Mouse (Mus musculus) MEL (cell line): ENCODE data around the gene Zswim4. TPM values are rescaled to one million over a fixed set of nuclear protein-coding genes. Genes with fewer than 3 reads are reported as not detected.

Source experiments
- DNase-seq: peaks from one replicate; pipeline ENCODE4 v3.0.0; 2011; ENCODE audit warnings: low read depth, low spot score
- H3K27ac ChIP-seq: 2 replicates; pipeline ENCODE4 v1.5.1; 2012; ENCODE audit warnings: low read depth, mild to moderate bottlenecking, control low read depth, low read length, moderate library complexity; ENCODE audit not compliant: control insufficient read depth
- H3K27me3 ChIP-seq, 2 experiments: fragments of 150-350 bp in 1 of 2; sonication (generic) in 1 of 2; 2 replicates each; pipeline ENCODE4 v1.6.1; 2012; ENCODE audit warnings: low read length in 2 of 2, mild to moderate bottlenecking in 2 of 2, improper control_type of control experiment in 1 of 2, moderate library complexity in 1 of 2; ENCODE audit not compliant: insufficient read depth in 2 of 2, control insufficient read depth in 1 of 2
- H3K36me3 ChIP-seq, 2 experiments: 2 replicates each; pipeline ENCODE4 v1.6.1; 2012 to 2014; ENCODE audit warnings: low read length in 2 of 2, improper control_type of control experiment in 1 of 2, inconsistent platforms in 1 of 2, mild to moderate bottlenecking in 1 of 2; ENCODE audit not compliant: insufficient read depth in 2 of 2, control insufficient read depth in 1 of 2
- H3K4me1 ChIP-seq, 2 experiments: fragments of 150-350 bp in 1 of 2; sonication (generic) in 1 of 2; 2 replicates each; pipeline ENCODE4 v1.6.1; 2012; ENCODE audit warnings: low read length in 2 of 2, improper control_type of control experiment in 1 of 2, mild to moderate bottlenecking in 1 of 2; ENCODE audit not compliant: insufficient read depth in 2 of 2, control insufficient read depth in 1 of 2
- H3K4me3 ChIP-seq, 2 experiments: fragments of 150-350 bp in 1 of 2; sonication (generic) in 1 of 2; 2 replicates each; pipeline ENCODE4 v1.5.1; 2012; ENCODE audit warnings: low read depth in 2 of 2, low read length in 2 of 2, mild to moderate bottlenecking in 2 of 2, moderate library complexity in 2 of 2, control low read depth in 1 of 2, improper control_type of control experiment in 1 of 2; ENCODE audit not compliant: control insufficient read depth in 1 of 2, insufficient read depth in 1 of 2
- H3K79me2 ChIP-seq: 2 replicates; pipeline ENCODE4 v1.6.1; 2012; ENCODE audit warnings: mild to moderate bottlenecking, low read length, moderate library complexity; ENCODE audit not compliant: control insufficient read depth, poor library complexity, insufficient read depth
- H3K9ac ChIP-seq: 2 replicates; pipeline ENCODE4 v1.6.1; 2012; ENCODE audit warnings: low read depth, mild to moderate bottlenecking, control low read depth, low read length, moderate library complexity; ENCODE audit not compliant: control insufficient read depth, poor library complexity, severe bottlenecking
- H3K9me3 ChIP-seq: fragments of 150-350 bp; sonication (generic); replicated peaks from 2 replicates; pipeline ENCODE4 v1.6.1; 2012; ENCODE audit warnings: mild to moderate bottlenecking, low read length, improper control_type of control experiment, moderate library complexity; ENCODE audit not compliant: insufficient read depth
- BHLHE40 ChIP-seq: IDR thresholded peaks from 2 replicates; pipeline ENCODE4 v1.6.1; 2012; ENCODE audit warnings: low read depth, mild to moderate bottlenecking, inconsistent platforms, low read length, improper control_type of control experiment, borderline replicate concordance
- CHD1 ChIP-seq: IDR thresholded peaks from 2 replicates; pipeline ENCODE4 v1.6.1; 2012; ENCODE audit warnings: low read depth, mild to moderate bottlenecking, inconsistent platforms, low read length, improper control_type of control experiment
- CTCF ChIP-seq, 3 experiments: IDR thresholded peaks in 2 of 3; conservative IDR thresholded peaks in 1 of 3; 2 replicates each; pipeline ENCODE4 v1.5.1; 2011 to 2012; ENCODE audit warnings: low read length in 3 of 3, low read depth in 2 of 3, mild to moderate bottlenecking in 2 of 3, improper control_type of control experiment in 1 of 3, inconsistent platforms in 1 of 3, mixed read lengths in 1 of 3, moderate library complexity in 1 of 3; ENCODE audit not compliant: control insufficient read depth in 1 of 3, insufficient read depth in 1 of 3, poor library complexity in 1 of 3, severe bottlenecking in 1 of 3
- ELF1 ChIP-seq: IDR thresholded peaks from 2 replicates; pipeline ENCODE4 v1.6.1; 2014; ENCODE audit warnings: low read depth, mild to moderate bottlenecking, inconsistent platforms, low read length, improper control_type of control experiment, moderate library complexity
- GABPA ChIP-seq: IDR thresholded peaks from 2 replicates; pipeline ENCODE4 v1.6.1; 2012; ENCODE audit warnings: low read depth, mild to moderate bottlenecking, inconsistent platforms, low read length, improper control_type of control experiment, moderate library complexity
- GATA1 ChIP-seq: IDR thresholded peaks from 2 replicates; pipeline ENCODE4 v1.6.1; 2011; ENCODE audit warnings: low read depth, low read length, improper control_type of control experiment
- HCFC1 ChIP-seq: IDR thresholded peaks from 2 replicates; pipeline ENCODE4 v1.6.1; 2012; ENCODE audit warnings: low read depth, mild to moderate bottlenecking, inconsistent platforms, low read length, improper control_type of control experiment, moderate library complexity
- KAT2A ChIP-seq: conservative IDR thresholded peaks from 2 replicates; pipeline ENCODE4 v1.6.1; 2012; ENCODE audit warnings: low read depth, low read length, improper control_type of control experiment, inconsistent platforms
- MAFK ChIP-seq: IDR thresholded peaks from 2 replicates; pipeline ENCODE4 v1.6.1; 2011; ENCODE audit warnings: low read depth, mild to moderate bottlenecking, low read length, improper control_type of control experiment, borderline replicate concordance
- MAX ChIP-seq: IDR thresholded peaks from 2 replicates; pipeline ENCODE4 v1.6.1; 2011; ENCODE audit warnings: low read length, improper control_type of control experiment
- MAZ ChIP-seq: IDR thresholded peaks from 2 replicates; pipeline ENCODE4 v1.6.1; 2012; ENCODE audit warnings: low read depth, mild to moderate bottlenecking, inconsistent platforms, low read length, improper control_type of control experiment
- MEF2A ChIP-seq: IDR thresholded peaks from 2 replicates; pipeline ENCODE4 v1.6.1; 2014; ENCODE audit warnings: low read depth, mild to moderate bottlenecking, inconsistent platforms, low read length, improper control_type of control experiment; ENCODE audit not compliant: poor library complexity, insufficient replicate concordance, severe bottlenecking; ENCODE audit errors: extremely low read depth
- MXI1 ChIP-seq: IDR thresholded peaks from 2 replicates; pipeline ENCODE4 v1.6.1; 2011; ENCODE audit warnings: mild to moderate bottlenecking, low read depth, low read length, improper control_type of control experiment
- NRF1 ChIP-seq: IDR thresholded peaks from 2 replicates; pipeline ENCODE4 v1.6.1; 2014; ENCODE audit warnings: low read depth, mild to moderate bottlenecking, inconsistent platforms, low read length, improper control_type of control experiment, moderate library complexity; ENCODE audit not compliant: poor library complexity, insufficient read depth, severe bottlenecking
- POLR2AphosphoS2 ChIP-seq: IDR thresholded peaks from 2 replicates; pipeline ENCODE4 v1.6.1; 2011; ENCODE audit warnings: low read length, improper control_type of control experiment
- RAD21 ChIP-seq: IDR thresholded peaks from 2 replicates; pipeline ENCODE4 v1.6.1; 2011; ENCODE audit warnings: mild to moderate bottlenecking, low read depth, low read length, improper control_type of control experiment
- RCOR1 ChIP-seq: IDR thresholded peaks from 2 replicates; pipeline ENCODE4 v1.6.1; 2012; ENCODE audit warnings: low read depth, mild to moderate bottlenecking, inconsistent platforms, low read length, improper control_type of control experiment
- SMC3 ChIP-seq: IDR thresholded peaks from 2 replicates; pipeline ENCODE4 v1.6.1; 2011; ENCODE audit warnings: low read depth, low read length, improper control_type of control experiment
- TCF12 ChIP-seq: IDR thresholded peaks from 2 replicates; pipeline ENCODE4 v1.6.1; 2014; ENCODE audit warnings: low read depth, mild to moderate bottlenecking, inconsistent platforms, low read length, improper control_type of control experiment, moderate library complexity
- ZMIZ1 ChIP-seq: IDR thresholded peaks from 2 replicates; pipeline ENCODE4 v1.6.1; 2012; ENCODE audit warnings: low read depth, mild to moderate bottlenecking, inconsistent platforms, low read length, improper control_type of control experiment, moderate library complexity
- ZNF384 ChIP-seq: IDR thresholded peaks from 2 replicates; pipeline ENCODE4 v1.6.1; 2012; ENCODE audit warnings: low read depth, mild to moderate bottlenecking, inconsistent platforms, low read length, improper control_type of control experiment
- polyA plus RNA-seq, 2 experiments: library from polyadenylated mRNA; stranded (reverse) in 1 of 2; unstranded in 1 of 2; fragments of >175 nt in 1 of 2; fragments of >200 nt in 1 of 2; gene quantifications; 2 replicates each; pipeline versions ENCODE4 v1.2.1 to v1.2.4; 2012; ENCODE audit warnings: low replicate concordance in 2 of 2, low read depth in 1 of 2; ENCODE audit not compliant: insufficient read length in 2 of 2, insufficient read depth in 1 of 2, missing spikeins in 1 of 2
- total RNA-seq: library from RNA; depleted of rRNA; stranded (reverse); fragments of 300-350 nt; gene quantifications from 2 replicates; pipeline ENCODE4 v1.2.3, GENCODE M21; 2012; rRNA removed

Gene Zswim4
- total and polyA plus RNA-seq, 3 experiments, result 3.6 to 7.4 TPM; not detected in 1

GRCm38 (mm10) chr8:84170096-84170495 is 66.8 kb downstream of the Zswim4 start:
- H3K9ac ChIP-seq, result no peak overlapping the region
- no peak for DNase-seq
- no peaks in the 10 kb centered on the region for H3K4me1 ChIP-seq
- TF ChIP-seq MXI1 (no peak), GATA1 (no peak), MAX (no peak), MEF2A (no peak), HCFC1 (no peak), CHD1 (no peak), RCOR1 (no peak), ZNF384 (no peak), NRF1 (no peak), KAT2A (no peak), POLR2AphosphoS2 (no peak), SMC3 (no peak), RAD21 (no peak), MAZ (no peak), TCF12 (no peak), BHLHE40 (no peak), CTCF (IDR thresholded peaks at IDR 0.05 in 2 of 3, conservative IDR thresholded peaks at IDR 0.05 in 1 of 3; ENCODE audit: control insufficient read depth in 1 of 3, insufficient read depth in 1 of 3, low read depth in 2 of 3, low read length in 3 of 3, poor library complexity in 1 of 3, severe bottlenecking in 1 of 3) (no peak), MAFK (no peak), ELF1 (no peak), ZMIZ1 (no peak)
- no peak overlapping the region for H3K4me3 ChIP-seq
- no peaks in the 10 kb centered on the region for H3K27me3 ChIP-seq
- no peaks in the 10 kb centered on the region; a peak in 1 of 4 replicates for H3K36me3 ChIP-seq
- no peaks in the 10 kb centered on the region for H3K79me2 ChIP-seq
- no peak overlapping the region for H3K27ac ChIP-seq
- H3K9me3 ChIP-seq, result no peaks in the 10 kb centered on the region

GRCm38 (mm10) chr8:84167696-84168095 is 69.2 kb downstream of the Zswim4 start:
- DNase-seq, result no peak
- no peak overlapping the region for H3K9ac ChIP-seq
- H3K79me2 ChIP-seq, result no peaks in the 10 kb centered on the region
- H3K4me1 ChIP-seq, result no peaks in the 10 kb centered on the region
- TF ChIP-seq MAX, result no peak
- no peak for TF ChIP-seq GABPA
- TF ChIP-seq, all 39 proteins: peak for 0
- no peaks in the 10 kb centered on the region for H3K9me3 ChIP-seq
- no peaks in the 10 kb centered on the region for H3K36me3 ChIP-seq
- no peaks in the 10 kb centered on the region for H3K27me3 ChIP-seq
- H3K27ac ChIP-seq, result no peak overlapping the region
- no peak overlapping the region for H3K4me3 ChIP-seq

Other genes with a start within 250 kb of the Zswim4 start
- gene Samd1, start 239.4 kb downstream of the Zswim4 start, total RNA-seq, result 96.7 and 111 TPM in 2 replicates
- 100 to 1,000 TPM in 1 of 2 experiments, not detected in 1; 121 TPM for gene Samd1, start 239.4 kb downstream of the Zswim4 start, polyA plus RNA-seq
- gene 1700067K01Rik, start 235.6 kb downstream of the Zswim4 start, total RNA-seq, result 0.39 and 0.69 TPM in 2 replicates
- under 1 TPM in 1 of 2 experiments, not detected in 1; 0.53 TPM for gene 1700067K01Rik, start 235.6 kb downstream of the Zswim4 start, polyA plus RNA-seq
- not detected in 2 replicates for gene 2210011C24Rik, start 224.9 kb downstream of the Zswim4 start, total RNA-seq
- not detected for gene 2210011C24Rik, start 224.9 kb downstream of the Zswim4 start, polyA plus RNA-seq
- 0.65 and 0.92 TPM in 2 replicates for gene Palm3, start 215.6 kb downstream of the Zswim4 start, total RNA-seq
- 1 to 10 TPM in 1 of 2 experiments, not detected in 1; 3.6 TPM for gene Palm3, start 215.6 kb downstream of the Zswim4 start, polyA plus RNA-seq
- 32.4 and 38.5 TPM in 2 replicates for gene Il27ra, start 194.5 kb downstream of the Zswim4 start, total RNA-seq
- gene Il27ra, start 194.5 kb downstream of the Zswim4 start, polyA plus RNA-seq, result 10 to 100 TPM in 1 of 2 experiments, not detected in 1; 31.8 TPM
- not detected in 2 replicates for gene Rln3, start 192.1 kb downstream of the Zswim4 start, total RNA-seq
- not detected for gene Rln3, start 192.1 kb downstream of the Zswim4 start, polyA plus RNA-seq
- 0.23 and 0.26 TPM in 2 replicates for gene Gm10643, start 171.9 kb downstream of the Zswim4 start, total RNA-seq
- gene Gm10643, start 171.9 kb downstream of the Zswim4 start, polyA plus RNA-seq, result under 1 TPM in 1 of 2 experiments, not detected in 1; 0.28 TPM
- 3.9 and 4.7 TPM in 2 replicates for gene Rfx1, start 170.2 kb downstream of the Zswim4 start, total RNA-seq
- 10 to 100 TPM in 1 of 2 experiments, not detected in 1; 10.4 TPM for gene Rfx1, start 170.2 kb downstream of the Zswim4 start, polyA plus RNA-seq
- gene Dcaf15, start 132.3 kb downstream of the Zswim4 start, total RNA-seq, result 34.4 and 37.0 TPM in 2 replicates
- 10 to 100 TPM in 1 of 2 experiments, not detected in 1; 56.1 TPM for gene Dcaf15, start 132.3 kb downstream of the Zswim4 start, polyA plus RNA-seq
- 0.04 and 0.07 TPM in 2 replicates for gene Podnl1, start 111.1 kb downstream of the Zswim4 start, total RNA-seq
- under 1 TPM in 1 of 2 experiments, not detected in 1; 0.08 TPM for gene Podnl1, start 111.1 kb downstream of the Zswim4 start, polyA plus RNA-seq
- gene Cc2d1a, start 89.1 kb downstream of the Zswim4 start, total RNA-seq, result 7.3 and 9.1 TPM in 2 replicates
- gene Cc2d1a, start 89.1 kb downstream of the Zswim4 start, polyA plus RNA-seq, result 10 to 100 TPM in 1 of 2 experiments, not detected in 1; 18.7 TPM
- gene 4930432K21Rik, start 89.0 kb downstream of the Zswim4 start, total RNA-seq, result 1.3 and 2.2 TPM in 2 replicates
- 1 to 10 TPM in 1 of 2 experiments, not detected in 1; 3.0 TPM for gene 4930432K21Rik, start 89.0 kb downstream of the Zswim4 start, polyA plus RNA-seq
- 0.56 and 2.0 TPM in 2 replicates for gene Nanos3, start 51.8 kb downstream of the Zswim4 start, total RNA-seq
- gene Nanos3, start 51.8 kb downstream of the Zswim4 start, polyA plus RNA-seq, result 1 to 10 TPM in 1 of 2 experiments, not detected in 1; 1.7 TPM
- gene D8Ertd738e, start 12.7 kb upstream of the Zswim4 start, total RNA-seq, result 159 and 164 TPM in 2 replicates
- gene D8Ertd738e, start 12.7 kb upstream of the Zswim4 start, polyA plus RNA-seq, result 100 to 1,000 TPM in 1 of 2 experiments, not detected in 1; 149 TPM
- 26.8 and 27.8 TPM in 2 replicates for gene Mri1, start 20.3 kb upstream of the Zswim4 start, total RNA-seq
- 10 to 100 TPM in 1 of 2 experiments, not detected in 1; 43.2 TPM for gene Mri1, start 20.3 kb upstream of the Zswim4 start, polyA plus RNA-seq
- 8.2 and 10.2 TPM in 2 replicates for gene Ccdc130, start 33.3 kb upstream of the Zswim4 start, total RNA-seq
- gene Ccdc130, start 33.3 kb upstream of the Zswim4 start, polyA plus RNA-seq, result 10 to 100 TPM in 1 of 2 experiments, not detected in 1; 26.0 TPM
- gene Cacna1a, start 151.4 kb upstream of the Zswim4 start, total RNA-seq, result 3.2 and 5.4 TPM in 2 replicates
- 1 to 10 TPM in 1 of 2 experiments, not detected in 1; 5.1 TPM for gene Cacna1a, start 151.4 kb upstream of the Zswim4 start, polyA plus RNA-seq